Mouse (Mus musculus): ENCODE measurements around the gene Prg3. TPM values are rescaled to one million over a fixed set of nuclear protein-coding genes. Genes with fewer than 3 reads are reported as not detected.

The Prg3 gene
- polyA plus RNA-seq, 1 experiment: 22.8 TPM

- Histone ChIP-seq H3K4me1 (ENCODE audit: control insufficient read depth, insufficient read depth, low read length) (no peaks in the 10 kb centered on the region), H3K4me3 (replicated peaks; ENCODE audit: control insufficient read depth, low read depth, low read length) (no peak overlapping the region), H3K27ac (ENCODE audit: control insufficient read depth, insufficient read depth, low read depth, low read length, poor library complexity) (no peak overlapping the region)
- WGBS: 86% methylated on average over 2 of the region's 2 CpGs
- no peak for TF ChIP-seq CTCF (IDR thresholded peaks at IDR 0.05; ENCODE audit: control insufficient read depth, insufficient read depth, low read length)
- TF ChIP-seq POLR2A (IDR thresholded peaks at IDR 0.05; ENCODE audit: borderline replicate concordance, control insufficient read depth, low read depth, low read length): no peak
Observed at GRCm38 (mm10) chr2:84948721-84949120, 39.3 kb upstream of the Prg3 start.

GRCm38 (mm10) chr2:84951027-84951426 lies 37.0 kb upstream of the Prg3 start:
- Histone ChIP-seq H3K4me3 (replicated peaks; ENCODE audit: control insufficient read depth, low read depth, low read length) (no peak overlapping the region), H3K27ac (ENCODE audit: control insufficient read depth, insufficient read depth, low read depth, low read length, poor library complexity) (no peak overlapping the region), H3K4me1 (ENCODE audit: control insufficient read depth, insufficient read depth, low read length) (peaks cover 2% of the 10 kb centered on the region; the same call in 1 of the 2 replicates)
- 91% methylated on average over 8 of the region's 8 CpGs for WGBS
- no peak for TF ChIP-seq CTCF (IDR thresholded peaks at IDR 0.05; ENCODE audit: control insufficient read depth, insufficient read depth, low read length)
- TF ChIP-seq POLR2A (IDR thresholded peaks at IDR 0.05; ENCODE audit: borderline replicate concordance, control insufficient read depth, low read depth, low read length): no peak

GRCm38 (mm10) chr2:84952251-84952650 lies 35.8 kb upstream of the Prg3 start:
- WGBS: 100% methylated on average over 1 of the region's 1 CpGs
- H3K27ac ChIP-seq (ENCODE audit: control insufficient read depth, insufficient read depth, low read depth, low read length, poor library complexity): no peak overlapping the region
- H3K4me3 ChIP-seq (replicated peaks; ENCODE audit: control insufficient read depth, low read depth, low read length): no peak overlapping the region
- H3K4me1 ChIP-seq (ENCODE audit: control insufficient read depth, insufficient read depth, low read length): peaks cover 2% of the 10 kb centered on the region; the same call in 1 of the 2 replicates
- TF ChIP-seq POLR2A (IDR thresholded peaks at IDR 0.05; ENCODE audit: borderline replicate concordance, control insufficient read depth, low read depth, low read length) (no peak), CTCF (IDR thresholded peaks at IDR 0.05; ENCODE audit: control insufficient read depth, insufficient read depth, low read length) (no peak)

- Histone ChIP-seq H3K4me3 (replicated peaks; ENCODE audit: control insufficient read depth, low read depth, low read length) (no peak overlapping the region), H3K27ac (ENCODE audit: control insufficient read depth, insufficient read depth, low read depth, low read length, poor library complexity) (no peak overlapping the region), H3K4me1 (ENCODE audit: control insufficient read depth, insufficient read depth, low read length) (peaks cover 2% of the 10 kb centered on the region; the same call in 1 of the 2 replicates)
- 84% methylated on average over 4 of the region's 4 CpGs for WGBS
- TF ChIP-seq POLR2A (IDR thresholded peaks at IDR 0.05; ENCODE audit: borderline replicate concordance, control insufficient read depth, low read depth, low read length) (no peak), CTCF (IDR thresholded peaks at IDR 0.05; ENCODE audit: control insufficient read depth, insufficient read depth, low read length) (no peak)
Observed at GRCm38 (mm10) chr2:84952693-84953092, 35.3 kb upstream of the Prg3 start.

- TF ChIP-seq CTCF (IDR thresholded peaks at IDR 0.05; ENCODE audit: control insufficient read depth, insufficient read depth, low read length) (no peak), POLR2A (IDR thresholded peaks at IDR 0.05; ENCODE audit: borderline replicate concordance, control insufficient read depth, low read depth, low read length) (no peak)
- WGBS: 67% methylated on average over 9 of the region's 9 CpGs
- H3K27ac ChIP-seq (ENCODE audit: control insufficient read depth, insufficient read depth, low read depth, low read length, poor library complexity): no peak overlapping the region
- H3K4me1 ChIP-seq (ENCODE audit: control insufficient read depth, insufficient read depth, low read length): peaks cover 2% of the 10 kb centered on the region; the same call in 1 of the 2 replicates
- no peak overlapping the region for H3K4me3 ChIP-seq (replicated peaks; ENCODE audit: control insufficient read depth, low read depth, low read length)
Observed at GRCm38 (mm10) chr2:84955435-84955834, 32.6 kb upstream of the Prg3 start.

- WGBS: 35% methylated on average over 5 of the region's 5 CpGs
Observed at GRCm38 (mm10) chr2:84956274-84956673, 31.7 kb upstream of the Prg3 start.

GRCm38 (mm10) chr2:84958588-84959264 lies 29.3 kb upstream of the Prg3 start:
- Histone ChIP-seq H3K4me3 (replicated peaks; ENCODE audit: control insufficient read depth, low read depth, low read length) (no peak overlapping the region), H3K27ac (ENCODE audit: control insufficient read depth, insufficient read depth, low read depth, low read length, poor library complexity) (no peak overlapping the region), H3K4me1 (ENCODE audit: control insufficient read depth, insufficient read depth, low read length) (peaks cover 2% of the 10 kb centered on the region; the same call in 1 of the 2 replicates)
- TF ChIP-seq CTCF (IDR thresholded peaks at IDR 0.05; ENCODE audit: control insufficient read depth, insufficient read depth, low read length) (no peak), POLR2A (IDR thresholded peaks at IDR 0.05; ENCODE audit: borderline replicate concordance, control insufficient read depth, low read depth, low read length) (no peak)
- WGBS: 63% methylated on average over 11 of the region's 11 CpGs

More at GRCm38 (mm10) chr2:84956274-84956673, 31.7 kb upstream of the Prg3 start:
- no peak overlapping the region for H3K4me3 ChIP-seq (replicated peaks; ENCODE audit: control insufficient read depth, low read depth, low read length)
- TF ChIP-seq CTCF (IDR thresholded peaks at IDR 0.05; ENCODE audit: control insufficient read depth, insufficient read depth, low read length) (peak; percentile 87), POLR2A (IDR thresholded peaks at IDR 0.05; ENCODE audit: borderline replicate concordance, control insufficient read depth, low read depth, low read length) (no peak)
- no peak overlapping the region for H3K27ac ChIP-seq (ENCODE audit: control insufficient read depth, insufficient read depth, low read depth, low read length, poor library complexity)
- peaks cover 2% of the 10 kb centered on the region; the same call in 1 of the 2 replicates for H3K4me1 ChIP-seq (ENCODE audit: control insufficient read depth, insufficient read depth, low read length)

- Histone ChIP-seq H3K4me1 (ENCODE audit: control insufficient read depth, insufficient read depth, low read length) (peaks cover 2% of the 10 kb centered on the region; the same call in 1 of the 2 replicates), H3K27ac (ENCODE audit: control insufficient read depth, insufficient read depth, low read depth, low read length, poor library complexity) (peak overlapping the region; percentile 50; the same call in 1 of the 2 replicates), H3K4me3 (replicated peaks; ENCODE audit: control insufficient read depth, low read depth, low read length) (no peak overlapping the region)
- WGBS: 45% methylated on average over 2 of the region's 2 CpGs
- no peak for TF ChIP-seq POLR2A (IDR thresholded peaks at IDR 0.05; ENCODE audit: borderline replicate concordance, control insufficient read depth, low read depth, low read length)
- no peak for TF ChIP-seq CTCF (IDR thresholded peaks at IDR 0.05; ENCODE audit: control insufficient read depth, insufficient read depth, low read length)
Observed at GRCm38 (mm10) chr2:84961300-84961699, 26.7 kb upstream of the Prg3 start.

All from bone marrow, adult 2 months (tissue).